Mouse (Mus musculus) megakaryocyte, embryonic 14.5 days (primary cell): ENCODE measurements around the gene Mettl8.

ENCODE experiments used
- FLI1 ChIP-seq: IDR thresholded peaks from 2 replicates; pipeline ENCODE4 v1.6.1; 2012; ENCODE audit warnings: low read length, inconsistent platforms, mixed read lengths
- GATA1 ChIP-seq: IDR thresholded peaks from 3 replicates; pipeline ENCODE4 v1.6.1; 2012; ENCODE audit warnings: mixed read lengths, low read length, inconsistent platforms, borderline replicate concordance

DNA sequence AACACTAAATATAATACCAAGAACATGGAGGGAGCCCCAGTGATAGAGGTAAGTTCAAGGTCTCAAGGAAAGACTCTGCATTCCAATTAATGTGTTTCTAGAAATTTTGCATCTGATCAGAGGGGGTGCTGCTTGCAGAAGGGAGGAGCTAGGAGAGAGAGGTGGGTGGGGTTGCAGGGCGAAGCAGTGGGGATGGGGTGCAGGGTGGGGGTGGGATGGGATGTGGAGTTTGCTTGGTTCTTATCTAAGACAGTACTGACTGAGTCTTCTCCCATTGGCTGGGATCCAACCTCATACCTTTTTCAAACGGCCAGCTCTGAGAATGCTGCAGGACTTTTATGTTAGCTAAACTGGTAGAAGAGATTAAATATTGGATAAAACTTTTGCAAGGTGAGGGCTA lies 56.6 kb downstream of the Mettl8 start:
- no peak for TF ChIP-seq GATA1
- no peak for TF ChIP-seq FLI1
